Mouse (Mus musculus) cortical plate, adult 2 months (tissue): ENCODE data around the gene Bpifb3.

Source experiments
- CTCF ChIP-seq: fragments of 200-500 bp; IDR thresholded peaks from 2 replicates; pipeline ENCODE4 v1.5.1; 2011; ENCODE audit warnings: mild to moderate bottlenecking, control low read depth, low read length; ENCODE audit not compliant: insufficient read depth; ENCODE audit errors: extremely low read depth
- POLR2A ChIP-seq: fragments of 200-500 bp; IDR thresholded peaks from 2 replicates; pipeline ENCODE4 v1.6.1; 2011; ENCODE audit warnings: mild to moderate bottlenecking, low read length, control low read depth; ENCODE audit not compliant: insufficient read depth; ENCODE audit errors: extremely low read depth

DNA sequence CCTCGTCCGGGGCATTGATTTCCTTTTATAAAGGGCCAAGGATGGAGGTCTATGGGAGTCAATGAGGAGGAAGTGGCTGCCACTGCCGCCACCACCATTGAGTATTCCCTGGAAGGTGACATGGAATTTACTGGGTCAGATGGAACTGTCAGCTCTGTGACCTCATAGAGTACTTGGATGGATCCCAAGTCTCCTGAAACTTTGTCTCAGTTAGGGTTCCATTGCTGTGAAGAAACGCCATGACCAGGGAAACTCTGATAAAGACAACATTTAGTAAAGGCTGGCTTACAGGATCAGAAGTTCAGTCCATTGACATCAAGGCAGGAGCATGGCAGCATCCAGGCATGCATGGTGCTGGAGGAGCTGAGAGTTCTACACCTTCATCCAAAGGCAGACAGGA, 47.0 kb upstream of the Bpifb3 start, which contains the start of gene Sun5:
- TF ChIP-seq CTCF (no peak), POLR2A (no peak)
